Mouse (Mus musculus): Measurements from ENCODE around the gene Diaph3.

DNA sequence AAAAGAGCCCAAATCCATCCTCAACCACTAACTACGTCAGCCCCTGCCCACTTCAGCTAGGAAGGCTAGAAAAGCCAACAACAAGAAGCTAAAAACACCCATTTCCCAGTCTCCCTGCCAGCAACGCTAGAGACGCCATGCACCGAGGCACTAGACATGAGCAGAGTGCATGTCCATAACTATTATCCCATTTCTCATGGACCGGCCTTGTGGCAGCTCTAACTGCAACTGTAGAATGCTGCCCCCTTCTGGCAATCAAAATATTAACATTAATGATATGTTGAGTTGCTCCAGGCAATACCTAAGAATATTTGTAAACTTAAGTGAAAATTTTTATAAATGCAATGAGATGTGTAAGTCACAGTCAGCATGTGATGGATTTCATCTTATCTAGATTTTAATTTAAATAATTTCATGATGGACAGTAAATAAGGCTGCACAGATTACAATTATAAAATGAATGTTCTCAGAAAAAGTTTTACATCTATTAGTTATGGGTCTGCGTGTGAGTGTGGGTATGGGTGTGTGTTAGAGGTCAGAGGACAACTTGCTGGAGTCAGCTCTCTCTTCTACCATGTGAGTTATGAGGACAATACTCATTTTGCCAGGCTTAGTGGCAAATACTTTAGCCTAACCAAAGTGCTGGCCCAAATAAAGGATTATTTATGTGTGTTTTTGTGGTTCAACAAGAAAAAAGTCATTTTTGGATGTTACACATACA is 359.3 kb downstream of the Diaph3 start:
- TF ChIP-seq CTCF (conservative IDR thresholded peaks at IDR 0.05 in 1 of 2, IDR thresholded peaks at IDR 0.05 in 1 of 2; ENCODE audit: low read depth in 2 of 2, low read length in 2 of 2) (peak; percentile 32 to 70; a peak in 3 of 4 replicates), ZC3H11A (IDR thresholded peaks at IDR 0.05; ENCODE audit: low read depth, low read length) (no peak), SIN3A (IDR thresholded peaks at IDR 0.05; ENCODE audit: low read length) (no peak), UBTF (IDR thresholded peaks at IDR 0.05; ENCODE audit: low read depth, low read length) (no peak), MAX (IDR thresholded peaks at IDR 0.05; ENCODE audit: low read length) (no peak)
